Mouse (Mus musculus) brain, embryonic 14.5 days (tissue): ENCODE data around the gene Kpna1. TPM values are rescaled to one million over a fixed set of nuclear protein-coding genes. Genes with fewer than 3 reads are reported as not detected.
"Not testable (repeated sequence)": the region's sequence is repeated elsewhere in the genome, so short reads cannot be mapped to it uniquely, and the experiment has no call there.

Source experiments
- DNase-seq: peaks from one replicate; pipeline ENCODE4 v3.0.0-alpha.2; 2011; ENCODE audit warnings: low read depth
- CTCF ChIP-seq: fragments of 200-500 bp; IDR thresholded peaks from 2 replicates; pipeline ENCODE4 v1.5.1; 2012; ENCODE audit warnings: inconsistent platforms, mild to moderate bottlenecking, moderate library complexity, borderline replicate concordance; ENCODE audit not compliant: insufficient read depth, insufficient read length; ENCODE audit errors: extremely low read depth
- POLR2A ChIP-seq: fragments of 200-500 bp; IDR thresholded peaks from 2 replicates; pipeline ENCODE4 v1.6.1; 2012; ENCODE audit warnings: mild to moderate bottlenecking, inconsistent platforms, borderline replicate concordance; ENCODE audit not compliant: poor library complexity, insufficient read depth, insufficient read length, severe bottlenecking; ENCODE audit errors: extremely low read depth
- polyA plus RNA-seq: library from polyadenylated mRNA; depleted of rRNA; stranded (reverse); fragments of >200 nt; gene quantifications from 2 replicates; pipeline ENCODE4 v1.2.3, GENCODE M21; 2012

Gene Kpna1
- polyA plus RNA-seq, 1 experiment, result 45.6 TPM

DNA sequence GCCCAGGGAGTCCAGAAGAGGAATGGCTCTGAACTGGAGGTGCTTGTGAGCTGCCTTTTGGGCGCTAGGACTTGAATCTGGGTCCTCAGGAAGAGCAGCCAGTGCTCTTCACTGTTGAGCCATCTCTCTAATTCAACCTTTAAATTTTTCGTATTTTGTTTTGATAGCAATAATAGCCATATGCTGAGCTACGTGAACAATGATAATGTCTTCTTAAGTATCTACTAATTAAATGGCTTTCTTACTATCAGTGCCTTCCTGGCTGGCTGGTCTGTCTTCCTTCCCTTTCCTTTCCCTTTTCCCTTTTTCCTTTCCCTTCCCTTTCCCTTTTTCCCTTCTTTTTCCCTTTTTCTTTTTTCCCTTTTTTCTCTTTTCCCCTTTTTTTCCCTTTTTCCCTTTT lies 29.8 kb downstream of the Kpna1 start:
- no peak for TF ChIP-seq CTCF
- TF ChIP-seq POLR2A, result no peak
- no peak for DNase-seq

DNA sequence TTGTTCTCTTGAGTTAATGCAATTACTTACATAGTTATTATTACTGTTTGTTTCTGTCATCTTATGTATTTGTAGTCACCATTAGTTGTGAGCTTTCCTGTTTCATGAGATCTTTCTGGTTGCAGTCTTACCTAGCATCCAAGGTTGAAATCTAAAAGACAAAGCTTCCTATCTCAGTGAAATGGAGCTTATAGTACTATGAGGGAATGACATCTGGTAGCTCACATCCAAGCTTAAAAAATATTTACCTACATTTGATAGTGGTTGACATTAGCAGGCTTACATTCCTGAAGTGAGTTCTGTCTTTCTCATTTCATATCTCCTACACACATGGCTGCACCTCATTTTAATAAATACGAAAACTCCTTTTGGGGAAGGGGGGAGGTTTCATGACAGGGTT lies 37.8 kb downstream of the Kpna1 start:
- no peak for DNase-seq
- TF ChIP-seq POLR2A (no peak), CTCF (no peak)

DNA sequence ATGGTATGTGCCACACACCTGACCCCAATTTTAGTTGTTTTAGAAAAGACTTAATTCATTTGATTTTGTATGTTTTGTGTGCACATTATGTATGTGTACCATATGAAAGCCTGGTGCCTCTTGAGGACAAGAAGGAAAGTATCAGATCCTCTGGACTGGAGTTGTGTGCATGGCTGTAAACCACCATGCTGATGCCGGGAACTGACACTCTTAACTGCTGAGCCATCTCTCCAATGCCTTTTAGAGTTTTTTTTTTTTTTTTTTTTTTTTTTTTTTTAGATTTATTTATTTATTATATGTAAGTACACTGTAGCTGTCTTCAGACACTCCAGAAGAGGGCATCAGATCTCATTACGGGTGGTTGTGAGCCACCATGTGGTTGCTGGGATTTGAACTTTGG lies 49.6 kb downstream of the Kpna1 start:
- DNase-seq, result not testable (repeated sequence)

DNA sequence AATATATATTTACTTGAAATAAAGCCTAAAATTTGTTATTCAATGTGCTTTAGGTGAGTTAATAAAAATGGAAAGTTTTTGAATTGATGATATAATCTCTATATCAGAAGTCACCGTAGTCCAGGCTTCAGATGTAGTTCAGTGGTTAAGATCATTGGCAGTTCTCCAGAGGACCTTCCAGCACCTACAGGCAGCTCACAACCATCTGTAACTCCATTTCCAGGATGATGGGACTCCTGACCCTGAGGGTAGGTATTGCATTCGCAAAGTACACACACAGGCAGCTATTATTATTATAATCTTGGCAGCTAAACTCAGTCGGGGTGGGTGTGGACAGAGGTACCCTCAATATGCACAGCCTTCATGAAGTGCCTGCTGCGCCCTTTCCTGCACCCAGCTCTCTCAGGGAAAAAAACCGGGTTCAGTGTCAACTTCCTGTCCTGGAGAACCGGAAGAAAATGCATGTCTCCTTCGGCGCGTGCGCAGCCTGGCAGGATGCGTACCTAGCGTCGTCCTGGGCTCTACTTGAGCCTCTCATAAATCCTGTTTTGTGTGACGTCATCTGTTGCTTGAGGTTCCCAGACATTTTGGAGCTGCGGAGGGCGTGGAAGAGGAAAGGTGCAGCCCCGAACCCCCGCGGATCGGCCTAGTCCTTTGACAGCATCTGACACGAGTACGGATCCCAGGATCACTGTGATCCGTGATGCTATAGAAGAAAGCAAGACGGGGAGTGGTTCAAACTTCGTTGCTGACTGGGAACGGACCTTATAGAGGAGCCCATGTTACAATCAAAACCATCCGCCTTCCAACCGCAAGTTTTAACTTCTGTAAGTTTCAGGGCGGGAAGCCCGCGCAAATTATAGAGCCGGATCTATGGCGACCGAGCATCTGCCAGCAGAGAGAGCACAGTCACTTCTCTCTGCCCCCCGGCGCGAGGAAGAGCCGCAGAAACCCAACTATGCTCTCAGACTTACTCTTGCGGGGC lies 62.4 kb downstream of the Kpna1 start, which contains the start of gene Wdr5b:
Gene Wdr5b (plus strand): TSS at position 551 of the 985 bp plus-strand sequence.
- TF ChIP-seq POLR2A (no peak), CTCF (no peak)
- DNase-seq, result peak; percentile 99

DNA sequence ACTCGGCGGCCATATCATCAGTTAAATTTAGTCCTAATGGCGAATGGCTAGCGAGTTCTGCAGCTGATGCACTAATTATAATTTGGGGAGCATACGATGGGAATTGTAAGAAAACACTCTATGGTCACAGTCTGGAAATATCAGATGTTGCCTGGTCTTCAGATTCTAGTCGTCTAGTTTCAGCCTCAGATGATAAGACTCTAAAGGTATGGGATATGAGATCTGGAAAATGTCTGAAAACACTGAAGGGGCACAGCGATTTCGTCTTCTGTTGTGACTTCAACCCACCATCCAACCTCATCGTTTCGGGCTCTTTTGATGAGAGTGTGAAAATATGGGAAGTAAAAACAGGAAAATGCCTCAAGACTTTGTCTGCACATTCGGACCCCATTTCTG lies 63.1 kb downstream of the Kpna1 start:
- DNase-seq, result no peak
- no peak for TF ChIP-seq POLR2A
- TF ChIP-seq CTCF, result no peak

DNA sequence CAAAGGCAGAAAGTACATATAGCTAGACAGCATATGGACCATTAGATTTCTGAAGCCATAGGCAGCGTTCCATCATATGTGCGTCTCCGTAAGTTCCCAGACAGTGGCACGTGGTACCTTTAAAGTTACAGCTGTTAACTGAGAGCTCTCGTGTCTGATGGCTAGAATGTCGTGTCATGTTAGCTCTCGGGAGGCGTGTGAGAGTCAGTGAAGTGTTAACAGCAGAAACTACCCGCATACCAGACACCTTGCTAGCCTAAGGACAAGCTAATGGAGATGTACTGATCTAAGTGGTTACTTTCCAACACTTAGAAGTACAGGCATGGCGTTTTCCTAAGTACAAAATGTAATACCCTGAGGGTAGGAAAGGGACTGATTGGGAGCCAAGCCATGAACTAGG lies 64.5 kb downstream of the Kpna1 start:
- no peak for TF ChIP-seq CTCF
- no peak for TF ChIP-seq POLR2A

DNA sequence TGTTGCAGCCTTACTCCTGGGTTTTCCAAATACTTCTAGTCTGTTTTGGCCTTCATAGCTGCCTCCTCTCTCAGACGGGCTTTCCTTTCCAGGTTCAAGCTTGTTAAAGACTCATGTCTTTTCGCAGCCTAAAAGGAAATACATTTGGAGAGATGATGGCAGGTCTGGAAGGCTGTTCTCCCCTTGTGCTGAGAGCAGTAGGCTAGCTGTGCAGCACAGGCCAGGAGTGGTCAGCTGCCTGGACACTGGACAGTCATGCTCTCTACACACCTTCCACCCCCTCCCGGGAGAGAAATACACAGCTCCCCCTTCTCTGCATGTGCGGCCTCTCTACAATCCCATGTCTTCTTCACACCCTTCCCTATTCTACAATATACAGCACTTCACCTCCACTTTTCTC lies 65.4 kb downstream of the Kpna1 start:
- TF ChIP-seq POLR2A (no peak), CTCF (no peak)
- DNase-seq, result no peak

More for the DNA sequence above, 64.5 kb downstream of the Kpna1 start:
- no peak for DNase-seq

DNA sequence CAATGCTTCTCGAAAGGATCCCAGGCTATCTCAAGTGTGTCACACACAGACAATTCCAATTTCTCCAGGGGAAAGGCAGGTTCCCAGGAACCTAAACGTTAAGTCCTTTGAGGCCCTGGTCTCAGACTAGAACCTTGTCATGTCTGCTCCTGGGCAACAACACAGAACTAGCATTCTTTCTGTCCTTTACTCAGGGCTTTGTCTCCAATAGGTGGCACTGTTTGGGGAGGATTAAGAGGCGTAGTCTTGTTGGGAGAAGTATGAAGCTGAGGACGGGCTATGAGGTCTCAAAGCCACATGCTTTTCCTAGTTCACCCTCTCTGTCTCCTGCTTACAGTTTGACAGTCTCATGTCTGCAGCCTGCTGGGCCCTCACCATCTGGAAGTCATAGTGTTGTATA lies 69.0 kb downstream of the Kpna1 start:
- TF ChIP-seq POLR2A, result no peak
- no peak for TF ChIP-seq CTCF
- DNase-seq, result no peak

DNA sequence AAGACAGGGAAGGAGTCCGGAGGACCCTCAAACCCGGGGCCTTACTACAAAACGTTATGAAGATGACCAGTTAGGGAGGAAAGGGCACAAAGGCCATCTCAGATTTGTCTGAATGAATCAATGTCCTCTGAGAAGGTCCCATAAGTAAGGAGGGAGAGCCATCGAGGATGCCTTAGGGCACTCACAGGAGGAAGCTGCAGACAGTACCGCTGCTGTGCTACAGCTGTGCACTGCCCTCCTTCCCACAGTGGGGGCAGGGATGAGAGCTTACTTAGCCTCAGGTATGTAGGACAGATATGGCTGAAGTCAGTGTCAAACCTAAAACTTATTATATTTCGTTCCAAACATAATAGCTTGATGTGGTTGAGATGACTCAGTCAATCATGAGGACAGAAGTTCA lies 72.9 kb downstream of the Kpna1 start:
- TF ChIP-seq POLR2A (no peak), CTCF (no peak)
- DNase-seq, result no peak

DNA sequence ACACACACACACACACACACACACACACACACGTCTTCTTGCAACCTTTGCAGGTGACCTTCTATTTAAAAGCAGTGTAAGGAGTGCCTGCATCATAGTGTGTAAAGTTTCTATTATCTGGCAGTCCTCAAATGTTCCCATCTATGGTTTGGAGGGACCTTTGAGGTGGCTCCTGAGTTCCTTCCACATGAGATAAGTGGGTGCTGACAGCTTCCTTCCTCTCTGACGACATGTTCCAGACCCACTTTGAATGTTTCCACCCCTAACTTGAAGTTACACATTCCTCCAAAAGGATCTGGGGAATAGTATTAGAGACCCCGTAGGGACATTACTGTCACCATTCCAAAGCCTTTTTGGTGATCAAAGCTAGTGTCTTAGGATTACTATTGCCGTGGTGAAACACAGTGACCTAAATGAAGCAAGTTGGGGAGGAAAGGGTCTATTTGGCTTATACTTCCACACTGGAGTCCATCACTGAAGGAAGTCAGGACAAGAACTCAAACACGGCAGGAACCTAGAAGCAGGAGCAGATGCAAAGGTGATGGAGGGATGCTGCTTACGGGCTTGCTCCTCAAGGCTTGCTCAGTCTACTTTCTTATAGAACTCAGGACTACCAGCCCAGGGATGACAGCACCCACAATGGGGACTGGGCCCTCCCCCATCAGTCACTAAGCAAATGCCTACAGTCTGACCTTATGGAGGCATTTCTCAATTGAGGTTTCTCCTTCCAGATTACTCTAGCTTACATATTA lies 75.2 kb downstream of the Kpna1 start:
- DNase-seq, result no peak
- TF ChIP-seq CTCF, result no peak
- no peak for TF ChIP-seq POLR2A

DNA sequence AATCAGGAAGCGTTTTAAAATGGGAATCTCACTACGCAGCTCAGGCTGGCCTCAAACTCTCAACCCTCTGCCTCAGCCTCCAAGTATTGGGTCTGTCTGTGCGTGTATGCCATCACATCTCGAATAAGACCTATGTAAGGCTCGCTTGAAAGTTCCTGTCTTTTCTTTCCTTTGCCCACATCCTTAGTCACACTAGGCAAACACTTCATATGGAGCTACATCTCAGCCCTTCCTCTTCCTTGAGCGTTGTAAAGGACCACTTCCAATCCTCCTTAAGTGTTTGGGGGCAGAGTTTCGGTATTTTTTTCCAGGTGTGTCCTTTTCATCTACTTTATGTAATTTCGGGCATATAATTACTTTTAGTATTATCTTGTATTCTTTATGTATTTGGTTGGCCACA lies 76.4 kb downstream of the Kpna1 start:
- no peak for TF ChIP-seq CTCF
- TF ChIP-seq POLR2A, result no peak
- no peak for DNase-seq
